Mouse (Mus musculus) spleen, postnatal 4 days (tissue): ENCODE results near the gene Lap3.

Experiments used
- DNase-seq, 2 experiments: peaks; one replicate each; pipeline ENCODE4 v3.0.0; 2022; ENCODE audit warnings: low spot score in 2 of 2

The Lap3 gene

GRCm38 (mm10) chr5:45496042-45496441 is 2.9 kb downstream of the Lap3 start:
- no peak for DNase-seq

- DNase-seq, result no peak
Measured at GRCm38 (mm10) chr5:45496479-45496878, 3.3 kb downstream of the Lap3 start.

DNA sequence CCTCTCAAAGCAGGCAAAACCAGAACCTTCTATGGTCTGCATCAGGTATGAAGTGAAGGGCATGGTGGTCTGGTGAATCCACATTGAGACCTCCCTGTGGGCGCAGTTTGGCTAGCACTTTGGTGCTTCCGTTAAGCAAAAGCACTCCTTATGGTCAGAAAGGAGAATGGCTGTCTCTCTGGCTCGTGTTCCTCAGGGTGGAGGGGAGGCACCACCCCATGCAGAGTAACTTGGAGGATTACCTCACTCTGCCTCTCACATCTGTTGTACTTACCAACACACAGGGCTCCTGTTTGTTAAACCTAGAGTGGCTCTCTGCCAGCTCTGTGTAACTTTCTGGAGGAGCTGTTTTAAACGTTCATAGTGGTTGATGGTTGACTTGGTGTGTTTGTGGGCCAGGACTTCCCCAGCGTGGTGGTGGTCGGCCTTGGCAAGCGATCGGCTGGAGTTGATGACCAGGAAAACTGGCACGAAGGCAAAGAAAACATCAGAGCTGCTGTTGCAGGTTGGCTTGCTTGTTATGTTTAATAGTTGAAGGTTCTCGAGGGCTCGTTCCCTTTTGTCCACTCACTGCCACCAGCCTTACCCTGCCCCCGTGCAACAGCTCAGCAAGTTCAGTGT is 3.9 kb downstream of the Lap3 start:
- DNase-seq, result no peak

- DNase-seq, result no peak
Measured at GRCm38 (mm10) chr5:45497564-45497963, 4.4 kb downstream of the Lap3 start.

- no peak for DNase-seq
Measured at GRCm38 (mm10) chr5:45510071-45510470, 16.9 kb downstream of the Lap3 start.

DNA sequence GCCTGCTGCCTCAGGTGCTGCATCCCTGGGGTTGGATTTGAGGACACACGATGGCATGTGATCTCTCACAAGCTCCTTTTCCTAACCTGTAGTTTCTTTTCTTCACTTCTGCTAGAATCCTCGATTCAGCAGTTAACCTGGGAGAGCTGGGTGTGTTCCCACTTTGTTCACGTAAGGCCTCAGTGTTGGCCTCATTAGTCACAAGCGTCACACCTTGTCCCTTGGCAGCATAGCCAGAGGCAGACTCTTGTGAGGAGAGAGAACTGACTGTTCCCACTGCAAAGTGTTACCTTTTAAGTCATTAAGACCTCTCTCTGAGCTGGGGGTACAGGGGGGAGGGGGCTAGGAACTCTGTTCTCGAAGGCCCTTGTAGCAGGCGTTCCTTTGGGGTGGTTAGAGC is 19.7 kb downstream of the Lap3 start:
- no peak for DNase-seq

- DNase-seq, result no peak
Measured at GRCm38 (mm10) chr5:45513511-45513910, 20.3 kb downstream of the Lap3 start.

DNA sequence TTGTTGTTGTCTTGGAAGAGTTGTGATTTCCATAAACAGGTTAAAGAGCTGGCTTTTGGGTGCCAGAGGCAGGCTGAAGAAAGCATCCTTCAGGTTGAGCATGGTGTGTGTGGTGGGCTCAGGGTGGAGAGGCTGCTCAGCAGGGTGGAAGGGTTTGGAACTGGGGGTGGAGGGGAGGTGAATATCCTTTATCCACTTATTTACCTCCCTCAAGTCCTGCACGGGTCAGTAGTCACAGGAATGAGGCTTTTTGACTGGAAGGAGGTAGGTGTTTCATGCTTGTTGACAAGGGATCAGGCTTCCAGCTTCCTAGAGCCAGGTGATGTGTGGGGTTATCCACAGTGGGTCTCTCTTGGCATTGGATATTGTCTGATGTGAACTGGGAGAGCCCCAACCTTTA is 21.4 kb downstream of the Lap3 start:
- no peak for DNase-seq

DNA sequence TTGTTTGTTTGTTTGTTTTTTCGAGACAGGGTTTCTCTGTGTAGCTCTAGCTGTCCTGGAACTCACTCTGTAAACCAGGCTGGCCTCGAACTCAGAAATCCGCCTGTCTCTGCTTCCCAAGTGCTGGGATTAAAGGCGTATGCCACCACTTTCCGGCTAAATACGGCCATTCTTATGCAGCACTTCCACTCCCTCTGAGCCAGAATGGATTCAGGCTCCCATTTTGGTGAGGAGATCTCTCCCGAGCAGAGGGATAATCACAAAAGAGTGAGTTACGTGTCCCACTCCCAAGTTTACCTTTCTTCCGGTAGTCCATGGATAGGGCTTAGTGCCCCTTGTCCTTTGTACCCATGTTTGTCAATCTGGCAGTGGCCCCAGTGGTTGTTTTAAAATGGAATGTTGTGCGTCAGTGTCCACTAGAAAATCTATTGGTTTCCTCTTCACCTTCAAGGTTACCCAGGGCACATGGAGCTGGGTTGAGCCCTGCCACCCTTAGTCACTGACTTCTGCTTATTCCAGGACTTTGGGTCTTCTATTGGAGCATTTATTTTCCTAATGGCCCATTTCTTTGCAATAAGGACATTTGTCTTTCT is 22.1 kb downstream of the Lap3 start:
- DNase-seq, result no peak

DNA sequence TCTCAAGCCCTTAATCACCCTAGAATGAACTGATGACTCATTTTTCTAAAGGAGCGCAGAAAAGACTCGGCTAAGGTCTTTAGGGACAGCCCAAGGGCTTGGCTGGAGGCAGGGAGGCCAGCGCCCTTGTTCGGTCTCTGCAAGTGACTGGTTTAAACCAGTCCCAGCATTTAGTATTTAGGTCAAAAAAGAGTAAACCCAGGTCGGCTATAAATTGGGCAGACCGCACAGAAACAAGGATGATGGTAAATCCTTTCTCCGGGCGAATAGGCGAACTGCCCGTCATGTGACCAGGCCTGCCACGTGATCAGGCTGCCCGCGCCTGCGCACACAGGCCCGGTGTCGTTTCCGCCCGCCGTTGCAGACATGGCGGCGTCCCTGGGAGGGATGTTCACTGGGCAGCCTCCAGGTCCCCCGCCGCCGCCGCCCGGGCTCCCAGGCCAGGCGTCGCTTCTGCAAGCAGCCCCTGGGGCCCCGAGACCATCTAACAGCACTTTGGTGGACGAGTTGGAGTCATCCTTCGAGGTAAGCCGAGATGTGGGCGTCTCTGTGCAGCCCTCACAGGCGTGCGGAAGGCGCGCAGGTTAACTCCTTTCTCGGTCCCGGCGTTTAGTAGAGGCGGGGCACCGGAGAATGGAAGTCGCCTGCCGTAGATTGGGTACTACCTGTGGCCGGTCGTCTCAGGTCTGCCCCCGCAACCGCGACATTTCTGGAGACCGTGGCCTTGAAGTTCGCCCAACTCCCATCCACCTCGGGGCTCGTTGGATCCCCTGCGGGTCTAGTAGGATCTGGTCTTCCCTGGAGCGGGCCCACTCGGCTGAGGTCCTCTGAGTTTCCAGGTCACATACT is 27.0 kb downstream of the Lap3 start, which contains the start of gene Med28:
TSS of gene Med28 (plus strand) at position 270 of the 849 bp plus-strand sequence.
- peak; percentile 93 to 96 for DNase-seq

GRCm38 (mm10) chr5:45520809-45521110 is 27.6 kb downstream of the Lap3 start:
- DNase-seq, result no peak

DNA sequence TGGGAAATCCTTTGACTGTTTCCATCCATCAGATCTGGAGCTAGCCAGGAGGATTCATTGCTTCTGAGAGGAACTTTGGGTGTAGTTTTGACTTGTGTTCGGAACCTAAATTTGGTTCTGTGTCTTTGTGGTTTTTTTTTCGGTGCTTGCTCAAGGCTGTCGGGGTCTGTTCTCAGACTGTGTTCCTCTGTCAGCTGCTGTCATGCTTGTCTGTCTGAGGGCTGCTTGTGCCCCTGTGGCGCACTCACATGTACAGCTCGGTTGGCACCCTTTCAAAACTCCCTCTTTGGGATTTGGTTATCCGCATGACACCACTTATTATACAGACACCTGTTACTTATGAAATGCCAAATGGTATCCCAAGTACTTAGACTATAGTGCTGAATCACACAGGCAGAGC is 28.4 kb downstream of the Lap3 start:
- DNase-seq, result no peak

GRCm38 (mm10) chr5:45525101-45525500 is 31.9 kb downstream of the Lap3 start:
- DNase-seq, result no peak

- DNase-seq, result no peak
Measured at GRCm38 (mm10) chr5:45526338-45526737, 33.2 kb downstream of the Lap3 start.

- no peak for DNase-seq
Measured at GRCm38 (mm10) chr5:45529696-45530095, 36.5 kb downstream of the Lap3 start.

DNA sequence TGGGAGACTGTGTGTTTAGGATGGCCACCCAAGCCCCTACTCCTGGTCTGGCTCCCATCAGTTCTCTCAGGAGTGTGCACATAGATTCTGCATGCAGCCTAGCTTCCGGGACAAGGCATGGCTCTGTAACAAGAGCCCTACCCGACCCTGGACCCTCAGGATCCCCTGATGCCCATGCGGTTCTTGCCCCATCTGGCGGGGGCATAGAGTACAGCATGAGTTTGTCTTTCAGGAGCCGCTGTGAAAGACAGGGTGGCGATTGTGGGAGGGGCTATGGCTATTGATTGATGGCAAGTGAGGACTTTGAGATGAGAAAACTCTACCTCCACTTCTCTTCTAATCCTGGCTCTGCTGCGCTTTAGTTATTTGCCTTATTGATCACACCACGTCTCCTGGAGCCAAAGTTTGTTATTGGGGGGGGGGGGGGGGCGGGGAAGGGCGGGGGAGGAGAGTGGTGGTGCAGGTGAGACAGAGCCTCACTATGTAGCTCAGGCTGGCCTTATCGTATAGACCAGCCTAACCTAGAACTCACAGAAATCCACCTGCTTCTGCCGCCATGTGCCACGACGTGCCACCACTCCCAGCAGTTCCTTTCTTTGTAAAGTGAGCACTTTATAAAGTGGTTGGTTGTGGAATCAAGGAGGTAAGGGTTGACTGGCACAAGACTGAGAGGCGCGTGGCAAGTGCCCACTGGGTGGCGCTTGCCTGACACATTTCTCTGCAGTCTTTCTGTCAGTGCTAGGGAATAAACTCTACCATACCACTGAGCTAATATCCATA is 41.3 kb downstream of the Lap3 start:
- DNase-seq, result peak; percentile 61 to 77

DNA sequence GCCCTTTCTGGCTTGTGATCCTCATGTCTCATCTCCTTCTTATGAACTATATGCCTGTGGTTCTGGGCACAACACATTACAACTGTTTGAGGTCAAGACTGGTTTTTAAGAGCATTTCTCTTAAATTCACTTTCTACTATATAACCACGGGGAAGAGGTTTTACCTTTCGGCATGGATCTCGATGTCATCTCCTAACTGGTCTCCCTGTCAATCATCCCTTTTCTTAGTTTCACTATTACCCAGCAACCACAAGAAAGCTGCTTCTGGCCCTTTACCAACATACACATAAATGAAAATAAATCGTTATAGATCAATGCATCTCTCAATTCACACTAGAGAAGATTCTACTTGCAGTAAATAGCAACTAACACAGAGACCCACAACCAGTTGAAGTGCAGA is 42.0 kb downstream of the Lap3 start:
- DNase-seq, result no peak

GRCm38 (mm10) chr5:45539502-45539901 is 46.3 kb downstream of the Lap3 start:
- DNase-seq, result no peak

DNA sequence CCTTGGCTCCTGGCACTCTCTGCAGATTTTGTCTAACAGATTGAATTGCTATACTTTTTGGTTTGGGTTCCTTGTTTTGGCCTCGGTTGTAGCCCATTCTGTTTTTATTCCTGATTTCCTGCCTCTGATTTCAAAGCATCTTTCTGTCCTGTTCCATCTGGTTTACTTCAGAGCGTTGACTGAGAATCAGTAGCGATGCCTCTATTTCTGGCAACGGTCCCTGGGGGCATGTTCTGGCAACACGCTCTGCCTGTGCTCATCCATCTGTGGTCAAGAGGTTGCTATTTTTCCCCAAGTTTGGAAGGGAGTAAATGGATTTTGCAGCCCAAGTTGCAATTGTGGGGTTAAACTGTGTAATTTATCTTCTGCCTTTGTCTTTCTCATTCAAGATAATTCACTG is 50.2 kb downstream of the Lap3 start:
- DNase-seq, result no peak

- DNase-seq, result no peak
Measured at GRCm38 (mm10) chr5:45549586-45549985, 56.4 kb downstream of the Lap3 start.
